Mouse (Mus musculus) C2C12 (cell line): Measurements from ENCODE around the gene Gm765.

ENCODE experiments used
- CTCF ChIP-seq: IDR thresholded peaks from one replicate; pipeline ENCODE4 v1.5.1; 2011; ENCODE audit not compliant: control insufficient read depth, insufficient read depth, insufficient read length
- MAX ChIP-seq: IDR thresholded peaks from one replicate; pipeline ENCODE4 v1.6.1; 2011; ENCODE audit warnings: mild to moderate bottlenecking, control low read depth
- MYOG ChIP-seq: IDR thresholded peaks from one replicate; pipeline ENCODE4 v1.6.1; 2011; ENCODE audit not compliant: control insufficient read depth, insufficient read length; ENCODE audit errors: extremely low read depth

GRCm38 (mm10) chr6:98240561-98241272, 101.8 kb downstream of the Gm765 start:
- TF ChIP-seq CTCF (no peak), MAX (no peak), MYOG (no peak)
